Mouse (Mus musculus): ENCODE results near the gene Ctbs.
"Not testable (repeated sequence)": the region's sequence is repeated elsewhere in the genome, so short reads cannot be mapped to it uniquely, and the experiment has no call there.

The Ctbs gene

DNA sequence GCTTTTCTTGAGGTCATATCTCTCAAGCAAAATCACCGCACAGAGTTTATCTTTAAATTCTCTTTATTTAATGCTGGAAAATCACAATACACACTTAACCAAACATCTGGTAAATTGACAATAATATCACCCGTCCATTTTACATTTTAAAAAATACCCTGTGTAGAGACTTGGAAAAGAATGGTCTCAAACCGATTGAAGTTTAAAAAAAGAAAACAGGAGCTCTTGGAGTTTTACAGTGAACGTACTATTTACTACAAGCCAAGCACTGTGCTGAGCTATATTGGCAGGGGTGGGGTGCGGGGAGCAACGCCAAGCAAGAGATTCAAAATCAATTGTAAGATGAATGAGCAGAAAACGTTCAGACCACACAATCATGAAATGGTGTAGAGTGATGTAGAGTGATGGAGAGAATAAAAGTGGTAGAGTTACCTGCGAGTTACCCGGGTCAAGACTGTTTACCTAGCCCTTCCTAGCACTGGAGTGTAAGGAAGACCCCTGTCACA lies at the start of gene Ctbs:
Ctbs (plus strand) TSS at position 51 of the 506 bp plus-strand sequence.
- DNase-seq (ENCODE audit: low spot score in 2 of 2): no peak

DNA sequence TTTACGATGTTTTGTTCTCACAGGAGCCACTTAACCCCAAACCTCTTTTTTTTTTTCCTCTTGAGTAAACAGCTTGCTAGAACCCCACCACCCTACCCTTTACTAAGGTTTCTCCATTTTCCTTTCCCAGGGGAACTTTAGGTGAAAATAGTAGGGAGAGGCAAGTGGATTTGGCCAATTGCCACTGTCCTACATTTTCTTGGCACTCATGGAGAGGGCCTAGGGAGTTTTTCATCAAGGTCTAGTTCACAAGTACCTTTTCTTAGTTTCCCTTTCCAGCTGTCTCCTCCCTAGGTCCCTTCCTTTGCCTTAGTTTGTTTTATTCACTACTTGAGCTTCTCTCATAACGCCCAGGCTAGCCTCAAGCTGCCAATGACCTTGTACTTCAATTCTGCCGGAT lies 45.8 kb upstream of the Ctbs start:
- DNase-seq (ENCODE audit: low spot score in 2 of 2): no peak

DNA sequence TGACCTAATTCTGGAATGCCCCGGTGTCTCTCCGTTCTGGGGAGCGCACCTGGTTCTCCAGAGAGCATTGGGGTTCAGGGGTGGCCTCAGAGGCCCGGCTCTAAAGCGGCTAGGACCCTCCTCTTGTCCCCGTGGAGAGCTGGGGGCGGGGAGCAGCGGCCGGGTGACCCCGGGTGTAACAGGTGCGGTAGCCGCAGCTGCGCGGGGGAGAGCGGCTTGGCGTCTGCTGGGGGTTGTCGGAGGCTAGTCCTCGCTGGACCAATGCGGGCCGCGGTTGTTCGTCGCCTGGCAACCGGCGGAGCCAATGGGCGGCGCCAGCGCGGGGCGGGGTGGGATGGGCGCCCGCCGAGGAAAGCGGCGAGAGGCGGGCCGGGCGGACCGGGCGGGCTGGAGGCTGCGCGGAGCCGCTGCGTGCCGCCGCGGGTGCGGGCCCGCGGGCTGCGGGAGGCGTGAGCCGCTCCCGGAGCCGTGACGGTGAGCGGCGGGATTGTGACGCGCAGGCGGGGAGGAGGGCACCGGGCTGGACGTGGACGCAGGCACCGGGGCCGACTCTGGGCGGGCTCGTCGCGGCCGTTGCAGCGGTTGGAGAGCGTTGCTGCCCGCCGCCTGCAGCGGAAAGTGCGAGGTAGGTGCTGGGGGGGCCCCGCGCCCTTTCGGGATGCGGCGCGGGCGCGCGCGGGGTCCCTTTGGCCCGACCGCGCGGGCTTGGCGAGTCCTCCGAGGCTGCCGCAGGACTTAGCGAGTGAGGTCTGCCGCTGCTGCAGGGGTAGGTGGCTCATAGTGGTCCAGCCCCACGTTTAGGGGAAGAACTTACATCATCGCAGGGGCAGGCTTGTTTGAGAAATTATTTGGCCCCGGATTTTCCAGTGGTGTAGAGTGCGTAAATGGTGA lies 45.0 kb upstream of the Ctbs start, which contains the start of gene Ssx2ip:
Ssx2ip (plus strand) TSS at position 332 of the 891 bp plus-strand sequence.
- peak; percentile 92 to 96 for DNase-seq (ENCODE audit: low spot score in 2 of 2)

DNA sequence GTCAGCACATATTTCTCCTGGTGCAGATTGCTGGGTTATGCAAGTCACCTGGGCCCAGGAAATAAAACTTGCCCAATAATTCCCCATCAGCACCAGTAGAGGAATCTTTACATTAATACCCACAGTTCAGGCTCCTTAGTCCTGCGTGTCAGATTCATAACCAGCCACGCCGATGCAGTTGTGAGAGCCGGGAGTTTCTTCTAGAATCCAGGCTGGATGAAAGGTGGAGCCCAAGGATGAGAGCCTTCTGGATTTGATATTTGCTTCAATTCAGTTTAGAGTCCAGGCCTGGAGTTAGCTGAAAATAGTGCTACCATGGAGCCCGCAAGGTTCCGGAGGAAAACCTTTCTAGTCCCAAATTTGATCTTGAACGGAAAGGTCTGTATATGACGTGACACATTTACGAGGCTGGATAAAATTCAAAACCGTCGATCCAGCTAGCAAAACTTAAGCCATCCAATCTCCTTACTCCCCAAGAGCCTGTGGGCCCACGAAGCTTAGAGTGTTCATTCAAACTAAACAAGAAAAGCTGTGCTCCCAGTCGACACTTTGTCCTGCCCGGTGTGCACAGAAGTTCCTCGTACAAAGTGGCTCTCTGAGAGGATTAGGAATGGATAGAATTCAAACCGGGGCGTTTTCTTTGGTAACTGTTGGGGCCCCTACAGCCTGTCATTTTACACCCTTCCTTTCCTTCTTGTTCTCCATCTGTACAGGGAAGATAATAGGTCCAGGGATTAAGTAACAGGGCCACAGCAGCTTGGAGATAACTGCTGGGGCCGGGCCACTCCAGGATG lies 44.2 kb upstream of the Ctbs start:
- no peak for DNase-seq (ENCODE audit: low spot score in 2 of 2)

DNA sequence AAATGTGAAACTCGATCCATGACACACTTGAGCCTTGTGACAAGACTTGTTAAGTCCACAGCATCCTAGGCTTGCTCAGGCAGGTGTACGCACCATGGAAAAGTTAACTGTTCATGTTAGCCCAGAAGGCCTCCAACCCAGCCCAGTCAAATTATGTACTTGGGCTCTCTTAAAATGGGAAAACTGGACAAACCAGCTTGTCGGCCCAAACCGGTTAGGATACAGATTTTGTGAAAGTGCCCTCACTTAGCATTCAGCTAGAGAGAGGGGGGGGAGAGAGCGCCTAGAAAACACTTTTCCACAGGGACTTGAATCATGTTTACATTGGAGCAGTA lies 43.6 kb upstream of the Ctbs start:
- DNase-seq (ENCODE audit: low spot score in 2 of 2): no peak

DNA sequence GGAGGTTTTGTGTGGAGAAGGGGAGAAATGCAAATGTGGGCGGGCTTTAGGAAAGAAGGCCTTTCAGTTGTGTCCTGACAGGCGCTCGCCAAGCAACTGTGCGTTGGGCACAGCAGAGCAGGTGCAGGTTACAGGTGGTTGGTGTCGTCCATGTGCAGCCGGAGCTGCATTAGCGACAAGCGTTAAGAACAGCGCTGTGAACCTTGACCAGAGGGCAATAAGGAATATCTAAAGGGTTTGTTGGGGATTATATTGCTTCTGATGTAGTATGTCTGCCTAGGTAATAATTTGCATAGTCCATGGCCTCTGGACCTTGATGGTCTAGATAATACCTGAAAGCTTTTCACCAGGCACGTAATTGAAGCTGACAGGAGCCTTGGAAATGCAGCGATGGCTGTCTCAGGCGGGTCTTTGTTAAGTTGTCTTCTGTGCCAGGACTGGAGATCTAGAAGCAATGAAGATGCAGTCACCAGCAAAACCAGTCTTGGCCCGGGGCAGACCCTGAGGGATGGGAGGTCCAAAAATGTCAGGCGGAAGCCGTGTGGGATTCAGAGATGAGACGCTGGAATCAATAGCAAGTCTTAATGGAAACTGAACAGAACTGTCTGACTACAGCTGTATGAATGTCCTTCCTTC lies 42.4 kb upstream of the Ctbs start:
- no peak for DNase-seq (ENCODE audit: low spot score in 2 of 2)

DNA sequence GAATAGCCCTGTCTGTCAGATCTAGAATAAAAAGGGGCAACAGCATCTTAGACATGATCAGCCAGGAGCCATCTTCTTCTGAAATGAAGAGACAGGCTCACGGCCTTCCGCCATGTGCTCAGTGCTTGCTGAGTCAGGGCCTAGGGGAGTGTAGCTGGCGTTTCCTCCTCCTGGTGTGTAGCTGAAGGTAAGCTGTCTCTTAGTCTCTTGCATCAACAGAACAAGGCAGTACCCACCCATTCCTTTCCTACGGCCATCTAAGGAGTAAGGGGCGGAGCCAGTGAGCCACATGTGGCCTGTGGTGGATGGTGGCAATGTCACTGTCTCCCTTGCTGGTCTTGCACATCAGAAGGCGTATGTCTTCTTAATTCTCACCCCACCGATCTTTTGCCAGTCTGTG lies 39.5 kb upstream of the Ctbs start:
- DNase-seq (ENCODE audit: low spot score in 2 of 2): no peak

DNA sequence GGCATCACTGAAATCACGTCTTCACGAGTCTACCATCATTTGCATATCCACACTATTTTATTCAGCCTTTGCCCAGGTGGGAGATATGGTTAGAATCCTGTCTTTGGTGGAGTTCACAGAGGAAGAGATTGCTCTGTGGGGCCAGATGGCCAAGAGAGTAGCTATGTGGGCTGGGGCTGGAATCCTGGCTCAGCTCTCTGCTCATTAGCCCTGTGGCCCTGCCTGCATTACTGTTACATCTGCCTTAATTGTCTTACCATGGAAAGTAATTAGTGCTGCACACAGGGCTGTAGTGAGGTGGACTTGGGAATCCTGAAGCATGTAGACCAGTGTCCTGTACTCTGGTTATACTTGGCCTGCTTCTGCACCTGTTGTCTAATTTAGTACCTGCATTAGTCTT lies 37.6 kb upstream of the Ctbs start:
- DNase-seq (ENCODE audit: low spot score in 2 of 2): no peak

DNA sequence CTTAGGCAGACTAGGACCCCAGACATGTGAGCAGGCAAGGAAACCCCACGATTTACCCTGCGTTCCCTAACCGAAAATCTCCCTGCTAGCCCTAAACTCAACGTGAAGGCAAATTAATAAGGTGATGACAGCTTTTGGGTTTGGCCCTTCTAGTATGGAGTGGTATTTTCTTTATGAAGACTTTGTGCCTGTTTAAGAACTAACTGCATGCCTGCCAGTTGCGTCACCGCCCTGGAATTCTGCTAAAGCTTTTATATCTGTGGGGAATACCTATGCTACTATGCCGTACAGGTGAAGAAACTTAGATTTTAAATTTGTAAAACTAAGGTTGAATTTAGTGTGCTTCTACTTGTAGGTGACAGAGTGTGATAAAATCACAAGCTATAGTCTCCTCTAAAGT lies 37.1 kb upstream of the Ctbs start:
- DNase-seq (ENCODE audit: low spot score in 2 of 2): no peak

DNA sequence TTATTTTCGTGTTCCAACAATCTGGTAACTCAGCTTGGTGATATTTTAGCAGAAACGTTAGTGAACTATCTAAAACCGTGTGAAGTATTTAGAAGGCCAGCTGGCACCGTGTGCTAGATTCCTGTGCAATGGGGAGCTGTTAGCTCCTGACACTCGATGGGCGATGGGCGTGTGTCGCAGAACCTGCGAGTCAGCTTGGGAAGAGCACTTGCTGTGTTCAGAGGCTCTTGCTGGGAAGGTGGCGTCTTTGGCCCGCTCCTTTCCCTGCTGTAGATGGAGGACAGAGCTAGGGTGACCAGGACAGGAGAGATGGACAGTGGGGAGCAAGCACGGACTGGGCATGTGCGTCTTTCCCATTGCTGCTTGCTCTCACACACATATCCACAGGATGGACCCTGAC lies 36.6 kb upstream of the Ctbs start:
- no peak for DNase-seq (ENCODE audit: low spot score in 2 of 2)

DNA sequence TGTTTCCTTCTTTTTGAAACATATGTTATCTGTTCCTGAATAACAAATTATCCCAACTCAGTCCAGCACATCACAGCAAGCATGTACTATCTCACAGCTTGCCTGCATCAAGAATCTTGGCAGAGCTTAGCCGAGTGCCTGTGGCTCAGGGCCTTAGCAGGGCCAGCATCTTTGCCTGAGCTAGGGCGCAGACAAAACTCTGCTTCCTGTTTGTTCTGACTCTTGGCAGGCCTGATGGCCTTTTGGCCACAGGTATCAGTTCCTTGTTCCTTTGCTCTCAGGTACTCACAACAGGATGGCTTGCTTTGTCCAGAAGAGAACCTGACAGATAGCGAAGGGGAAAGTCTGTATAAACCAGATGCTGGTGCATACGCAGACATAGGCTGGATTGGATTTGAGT lies 35.6 kb upstream of the Ctbs start:
- no peak for DNase-seq (ENCODE audit: low spot score in 2 of 2)

DNA sequence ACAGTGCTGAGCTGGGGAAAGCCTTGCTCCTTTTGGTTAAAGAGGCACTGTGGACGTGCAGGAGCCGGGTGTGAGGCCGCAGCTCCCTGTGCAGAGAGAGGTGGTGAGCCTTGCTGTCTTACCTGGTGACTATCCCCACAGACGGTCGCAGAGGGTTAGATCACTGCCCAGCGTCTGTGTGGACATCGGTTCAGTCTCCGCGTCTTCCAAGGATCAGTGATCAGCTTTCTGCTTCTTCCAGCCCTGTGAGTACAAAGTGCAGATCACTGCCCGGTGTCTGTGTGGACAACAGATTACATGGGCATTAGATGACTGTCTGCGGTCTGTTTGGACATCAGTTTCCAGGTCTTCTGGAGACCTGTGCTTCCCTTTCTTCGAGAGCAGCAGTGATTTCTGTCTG lies 35.0 kb upstream of the Ctbs start:
- no peak for DNase-seq (ENCODE audit: low spot score in 2 of 2)

DNA sequence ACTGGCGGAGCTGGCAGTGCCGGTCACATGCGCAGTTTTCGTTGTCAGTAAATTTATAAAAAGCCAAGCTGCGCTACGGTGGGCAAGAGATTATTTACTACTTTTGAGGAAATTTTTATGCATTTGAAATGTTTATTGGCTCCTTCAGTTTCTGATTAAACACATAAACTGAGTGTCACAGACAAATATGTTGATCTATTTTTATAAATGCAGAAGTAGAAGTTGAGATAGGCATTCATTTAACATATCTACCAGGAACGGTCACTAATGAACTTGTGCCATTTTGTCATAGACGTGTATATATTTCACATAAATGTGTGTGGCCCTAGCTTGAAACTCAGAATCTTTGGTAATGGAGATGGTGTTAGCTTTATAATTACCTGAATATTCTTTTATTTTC lies 31.7 kb upstream of the Ctbs start:
- DNase-seq (ENCODE audit: low spot score in 2 of 2): no peak

DNA sequence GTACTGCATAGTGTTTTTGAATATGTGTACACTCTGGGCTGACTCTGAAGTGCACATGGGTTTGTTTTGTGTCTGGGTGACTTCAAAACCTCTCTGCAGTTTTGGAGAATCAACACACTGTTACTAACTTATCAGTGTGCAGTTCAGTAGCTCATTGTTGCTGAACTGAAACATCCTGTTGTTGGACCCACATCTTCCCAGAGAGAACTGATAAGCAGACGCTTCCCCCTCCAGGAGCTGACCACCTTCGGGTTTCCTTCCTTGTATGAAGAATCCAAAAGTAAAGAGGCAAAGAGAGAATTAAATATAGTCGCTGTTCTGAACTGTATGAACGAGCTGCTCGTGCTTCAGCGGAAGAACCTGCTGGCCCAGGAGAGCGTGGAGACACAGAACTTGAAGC lies 30.7 kb upstream of the Ctbs start:
- DNase-seq (ENCODE audit: low spot score in 2 of 2): no peak

DNA sequence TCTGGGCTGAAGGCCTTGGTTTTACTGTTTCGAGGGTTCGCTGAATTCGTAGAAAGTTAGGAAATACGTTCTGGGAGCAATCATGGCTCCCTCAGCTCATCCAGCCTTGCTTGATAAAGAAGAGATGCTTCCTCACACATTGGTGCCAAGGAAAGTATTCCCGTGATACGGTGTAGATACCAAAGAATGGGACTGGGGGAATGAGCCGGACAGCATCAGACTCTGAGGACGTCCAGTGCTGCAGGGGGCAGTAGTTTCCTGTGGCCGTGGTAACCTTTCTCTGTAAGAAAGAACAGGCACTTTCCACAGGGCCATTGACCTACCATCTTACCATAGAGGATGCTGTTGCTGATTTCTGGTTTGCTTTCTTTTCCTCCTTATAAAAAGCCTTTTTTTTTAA lies 30.1 kb upstream of the Ctbs start:
- no peak for DNase-seq (ENCODE audit: low spot score in 2 of 2)

DNA sequence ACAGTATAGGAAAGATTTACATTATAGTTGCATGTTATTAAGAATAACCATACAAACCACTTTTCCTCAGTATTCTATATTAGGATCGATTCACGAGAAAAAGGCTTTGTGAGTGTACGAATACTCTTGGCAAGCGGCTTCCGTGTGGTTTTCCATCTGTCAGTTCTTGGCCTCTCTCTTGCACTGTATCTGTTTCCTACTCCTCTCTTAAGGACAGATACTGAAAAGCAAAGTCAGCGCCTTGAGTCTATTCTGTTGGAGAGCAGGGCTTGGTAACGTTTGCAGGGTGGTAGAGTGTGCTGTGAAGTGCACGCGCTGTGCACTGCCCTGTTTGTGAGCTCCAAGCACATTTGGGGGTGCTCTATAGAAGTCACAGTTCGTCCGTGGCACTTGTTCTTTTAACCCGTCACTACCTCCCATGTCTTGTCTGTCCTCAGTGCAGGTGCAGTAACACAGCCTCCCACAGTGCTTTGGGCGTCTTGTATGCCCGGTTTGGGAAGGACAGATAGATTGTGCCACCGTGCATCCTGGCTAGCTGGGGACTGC lies 29.5 kb upstream of the Ctbs start:
- DNase-seq (ENCODE audit: low spot score in 2 of 2): no peak

DNA sequence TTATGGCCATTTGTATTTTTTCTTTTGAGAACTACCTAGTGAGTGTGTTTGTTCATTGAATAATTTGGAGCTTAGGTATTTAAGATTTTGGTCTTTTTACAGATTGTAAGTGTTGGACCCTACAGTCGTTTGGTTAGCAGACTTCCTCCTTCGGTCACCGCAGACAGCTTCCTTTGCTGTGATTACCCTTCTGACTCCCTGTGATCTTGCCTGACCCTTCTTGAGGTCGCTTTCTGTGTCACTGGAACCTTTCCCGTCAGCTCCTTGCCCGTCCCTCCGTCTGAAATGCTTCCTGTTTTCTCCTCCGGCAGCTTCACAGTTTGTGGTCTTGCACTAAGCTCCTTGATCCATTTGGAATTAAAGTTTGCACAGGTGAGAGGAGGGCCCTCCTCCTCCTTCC lies 27.8 kb upstream of the Ctbs start:
- DNase-seq (ENCODE audit: low spot score in 2 of 2): no peak

DNA sequence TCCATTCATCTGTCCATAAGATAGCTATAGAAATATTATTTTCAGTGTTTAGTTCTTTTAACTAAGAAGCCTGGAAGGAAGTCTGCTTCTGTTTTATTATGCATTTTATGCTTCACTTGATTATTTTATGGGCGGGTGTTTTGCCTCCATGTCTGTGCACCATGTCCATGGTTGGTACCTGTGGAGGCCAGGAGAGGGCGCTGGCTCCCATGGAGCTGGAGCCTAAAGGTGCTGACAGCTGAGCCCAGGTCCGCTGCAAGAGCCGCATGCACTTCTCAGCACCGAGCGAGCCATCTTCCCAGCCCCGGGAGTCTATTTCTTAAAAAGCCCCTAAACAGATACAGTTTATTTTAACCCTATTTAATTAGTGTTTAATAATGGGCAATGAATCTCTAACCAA lies 25.9 kb upstream of the Ctbs start:
- no peak for DNase-seq (ENCODE audit: low spot score in 2 of 2)

DNA sequence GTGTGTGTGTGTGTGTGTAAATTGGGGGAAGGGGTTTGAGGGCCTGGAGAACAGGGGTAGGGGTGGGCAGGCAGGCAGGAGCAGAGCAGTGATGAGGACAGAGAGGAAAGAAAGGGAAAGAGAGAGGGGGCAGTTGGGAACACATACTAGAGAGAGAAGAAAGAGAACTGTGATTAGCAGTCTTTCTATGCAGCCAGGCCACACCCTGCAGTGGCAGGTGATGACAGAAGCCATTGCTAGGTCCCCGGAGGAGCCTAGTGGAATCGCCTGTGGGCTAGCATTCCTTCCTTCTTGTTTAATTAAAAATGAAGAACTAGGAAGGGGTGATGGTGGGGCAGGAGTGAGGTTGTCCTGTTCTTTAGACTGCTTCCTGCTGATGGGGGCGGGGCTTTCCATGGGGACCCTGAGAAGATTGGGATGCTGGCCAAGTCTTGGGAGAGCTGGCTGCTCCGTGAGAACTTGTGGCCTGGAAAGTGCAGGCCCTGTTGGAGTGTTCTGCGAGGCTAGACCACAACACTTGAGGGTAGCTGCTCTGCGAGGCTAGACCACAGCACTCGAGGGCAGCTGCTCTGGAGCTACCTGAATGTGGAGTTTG lies 25.2 kb upstream of the Ctbs start:
- DNase-seq (ENCODE audit: low spot score in 2 of 2): no peak

DNA sequence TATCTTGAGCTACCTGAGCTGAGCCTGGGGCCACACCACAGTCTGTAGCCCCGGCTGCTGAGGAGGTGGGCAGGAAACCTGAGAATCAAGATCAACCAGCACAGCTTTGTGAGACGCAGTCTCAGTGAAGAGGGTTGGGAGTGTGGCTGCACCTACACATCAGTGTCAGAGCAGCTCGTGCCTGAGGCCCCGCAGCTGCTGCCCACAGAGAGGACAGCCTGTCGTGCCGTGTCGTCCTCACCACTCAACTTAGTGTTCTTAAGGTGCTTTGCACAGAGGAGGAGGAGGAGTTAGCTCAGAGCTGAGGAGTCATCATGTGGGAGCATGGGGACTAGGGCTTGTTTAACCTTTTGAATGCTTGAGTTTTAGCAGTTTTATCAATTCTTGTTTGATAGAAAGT lies 23.7 kb upstream of the Ctbs start:
- DNase-seq (ENCODE audit: low spot score in 2 of 2): no peak

DNA sequence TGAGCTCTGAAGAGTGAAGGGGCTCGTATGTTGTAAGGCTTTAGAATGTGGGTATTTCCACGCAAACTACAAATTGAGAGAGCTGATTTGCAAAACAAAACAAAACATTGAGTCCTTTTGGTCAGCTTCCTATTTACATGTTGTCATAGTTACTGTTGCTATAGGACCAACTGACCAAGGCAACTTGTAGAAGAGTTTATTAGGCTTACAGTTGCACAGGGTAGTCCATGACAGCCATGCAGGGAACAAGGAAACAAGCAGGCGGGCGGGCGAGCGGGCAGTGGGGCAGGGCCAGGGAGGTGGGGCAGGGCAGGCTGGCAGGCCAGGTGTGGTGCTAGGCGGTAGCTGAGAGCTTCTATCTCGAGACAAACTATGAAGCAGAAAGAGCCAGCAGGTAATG lies 23.1 kb upstream of the Ctbs start:
- no peak for DNase-seq (ENCODE audit: low spot score in 2 of 2)

DNA sequence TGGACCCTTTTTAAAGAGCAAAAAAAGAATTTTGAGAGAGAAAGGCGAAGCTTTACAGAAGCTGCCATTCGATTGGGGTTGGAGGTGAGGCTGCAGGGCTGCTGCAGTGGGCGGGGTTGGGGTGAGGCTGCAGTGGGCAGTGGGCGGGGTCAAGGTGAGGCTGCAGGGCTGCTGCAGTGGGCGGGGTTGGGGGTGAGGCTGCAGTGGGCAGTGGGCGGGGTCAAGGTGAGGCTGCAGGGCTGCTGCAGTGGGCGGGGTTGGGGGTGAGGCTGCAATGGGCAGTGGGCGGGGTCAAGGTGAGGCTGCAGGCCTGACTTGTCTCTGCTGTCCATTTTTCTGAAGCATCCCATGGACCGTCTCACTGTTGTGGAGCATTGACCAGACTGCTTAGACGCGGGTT lies 16.5 kb upstream of the Ctbs start:
- DNase-seq (ENCODE audit: low spot score in 2 of 2): not testable (repeated sequence)
